Mouse (Mus musculus) lung, postnatal 25 days (tissue): ENCODE measurements around the gene Sdcbp2.
A peak's percentile ranks its signal among the peaks of the same experiment; 100 is the strongest.
"Not testable (repeated sequence)": the region's sequence is repeated elsewhere in the genome, so short reads cannot be mapped to it uniquely, and the experiment has no call there.

Experiments used
- DNase-seq: peaks from one replicate; pipeline ENCODE4 v3.0.0; 2022; ENCODE audit warnings: low spot score

Gene Sdcbp2

GRCm38 (mm10) chr2:151569452-151569851 is 3.0 kb upstream of the Sdcbp2 start:
- no peak for DNase-seq

DNA sequence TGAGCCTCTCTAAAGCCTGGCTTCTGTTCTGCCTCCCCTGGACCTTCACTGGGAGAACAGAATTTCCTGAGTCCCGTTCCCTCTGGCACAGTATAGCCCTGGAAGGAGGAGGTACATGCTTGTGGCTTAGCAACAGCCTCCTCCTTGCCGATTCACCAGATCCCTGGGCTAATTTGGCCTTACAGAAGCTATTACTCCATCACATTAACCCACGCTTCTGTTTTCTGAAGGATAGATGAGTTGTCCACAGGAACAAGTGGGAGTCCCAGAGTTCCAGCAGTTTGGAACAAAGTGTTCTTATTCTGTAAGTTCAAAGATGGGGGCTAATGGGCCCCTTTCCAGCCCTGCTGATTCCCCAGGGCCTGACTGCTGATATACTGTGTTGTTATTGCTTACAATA is 1.2 kb downstream of the Sdcbp2 start:
- no peak for DNase-seq

GRCm38 (mm10) chr2:151574607-151575006 is 2.2 kb downstream of the Sdcbp2 start:
- no peak for DNase-seq

DNA sequence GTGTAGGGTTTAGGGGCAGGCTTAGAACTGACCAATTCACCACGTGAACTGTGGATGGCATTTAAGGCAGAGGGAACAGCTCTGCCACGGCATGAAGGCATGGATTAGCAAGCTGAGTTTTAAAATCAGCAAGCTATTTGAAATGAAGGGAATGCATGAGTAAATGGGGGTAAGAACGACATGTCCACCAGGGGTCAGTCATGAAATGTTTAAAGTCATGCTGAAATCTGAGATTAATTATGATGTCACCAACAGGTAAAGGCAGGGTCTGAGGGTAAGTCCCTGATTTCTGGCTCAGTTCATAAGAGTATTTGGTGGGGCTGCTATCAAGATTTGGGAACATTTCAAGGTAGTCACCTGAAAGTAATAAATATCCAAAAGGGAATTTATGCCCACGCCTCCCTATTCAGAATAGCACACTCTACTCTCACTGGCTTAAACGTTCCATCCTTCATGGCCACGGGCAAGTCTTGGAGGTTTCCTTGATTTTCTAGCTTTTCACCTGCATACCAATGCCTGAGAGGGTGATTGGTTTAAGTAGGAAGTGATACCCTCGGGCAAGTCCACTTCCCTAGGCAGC is 2.8 kb downstream of the Sdcbp2 start:
- peak; percentile 59 for DNase-seq

- DNase-seq, result peak; percentile 86
Observed at GRCm38 (mm10) chr2:151575699-151576389, 3.4 kb downstream of the Sdcbp2 start.

DNA sequence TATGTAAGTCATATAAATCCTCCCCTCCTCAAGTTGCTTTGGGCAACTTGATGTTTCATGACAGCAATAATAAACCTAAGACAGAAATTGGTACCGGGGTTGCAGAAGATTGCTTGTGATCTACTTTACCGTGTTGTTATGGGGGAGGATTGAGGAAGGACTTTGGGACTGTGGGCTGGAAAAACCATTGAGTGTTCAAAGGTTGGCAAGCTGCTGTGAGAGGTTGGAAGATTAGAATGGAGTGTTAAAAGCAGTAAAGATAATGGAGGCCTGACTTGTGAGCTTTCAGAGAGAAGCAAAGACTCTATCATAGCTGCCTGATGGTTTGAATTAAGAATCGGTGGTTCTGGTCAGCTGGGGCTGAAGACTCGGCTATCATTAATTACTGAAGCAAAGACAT is 6.8 kb downstream of the Sdcbp2 start:
- DNase-seq, result no peak

DNA sequence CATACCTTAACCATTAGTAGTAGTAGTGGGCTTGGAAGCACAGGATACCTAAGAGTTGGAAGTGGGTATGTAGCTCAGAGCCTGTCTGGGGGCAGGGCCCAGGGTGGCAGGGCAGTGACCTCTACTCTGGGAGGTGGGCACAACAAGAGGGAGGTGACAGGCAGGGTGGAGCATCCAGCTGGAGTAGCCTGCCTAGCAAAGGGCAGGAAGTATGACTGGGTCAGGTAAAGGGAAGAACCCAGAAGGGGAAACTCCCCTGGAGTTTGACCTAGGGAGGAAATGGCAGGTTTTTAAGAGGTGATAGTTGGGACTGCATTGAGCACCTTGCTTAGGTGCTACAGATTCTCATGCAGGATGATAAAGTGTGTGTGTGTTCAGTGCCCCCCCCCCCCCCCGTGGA is 8.5 kb downstream of the Sdcbp2 start:
- DNase-seq, result no peak

GRCm38 (mm10) chr2:151585934-151586333 is 13.5 kb downstream of the Sdcbp2 start:
- no peak for DNase-seq

DNA sequence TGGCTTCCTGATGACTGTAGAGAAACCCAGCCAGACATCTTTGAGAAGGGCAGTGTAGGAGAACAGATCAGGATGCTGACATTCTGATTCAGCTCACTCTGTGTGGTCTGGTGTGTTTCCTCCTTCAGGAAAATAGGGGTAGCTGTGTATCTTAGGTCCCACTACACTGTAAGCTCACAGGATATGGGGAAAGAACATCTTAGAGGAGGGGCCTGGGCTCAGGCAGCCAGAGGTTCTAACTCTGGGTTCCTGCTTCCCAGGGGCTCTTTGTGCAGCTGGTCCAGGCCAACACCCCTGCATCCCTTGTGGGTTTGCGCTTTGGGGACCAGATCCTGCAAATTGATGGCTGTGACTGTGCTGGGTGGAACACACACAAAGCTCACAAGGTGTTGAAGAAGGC is 14.4 kb downstream of the Sdcbp2 start:
- no peak for DNase-seq

DNA sequence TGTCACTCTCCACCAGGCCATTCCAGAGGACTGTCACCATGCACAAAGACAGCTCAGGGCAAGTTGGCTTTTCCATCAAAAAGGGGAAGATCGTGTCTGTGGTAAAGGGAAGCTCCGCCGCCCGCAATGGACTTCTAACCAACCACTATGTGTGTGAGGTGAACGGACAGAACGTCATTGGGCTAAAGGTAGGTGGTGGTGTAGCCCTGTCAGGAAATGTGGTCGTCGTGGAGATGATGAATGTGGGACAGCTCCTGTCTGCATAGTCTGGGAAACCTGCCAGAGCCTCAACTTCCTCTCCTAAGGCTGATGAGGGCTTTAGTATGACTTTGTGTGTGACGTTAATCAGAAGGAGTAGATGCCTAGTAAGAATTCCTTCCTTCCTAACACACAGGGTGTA is 14.9 kb downstream of the Sdcbp2 start:
- peak; percentile 12 for DNase-seq

- no peak for DNase-seq
Observed at GRCm38 (mm10) chr2:151598068-151598467, 25.6 kb downstream of the Sdcbp2 start.

GRCm38 (mm10) chr2:151602106-151602505 is 29.7 kb downstream of the Sdcbp2 start:
- DNase-seq, result no peak

GRCm38 (mm10) chr2:151603630-151604029 is 31.2 kb downstream of the Sdcbp2 start:
- no peak for DNase-seq

GRCm38 (mm10) chr2:151605437-151605987 is 33.1 kb downstream of the Sdcbp2 start:
- DNase-seq, result peak; percentile 43

DNA sequence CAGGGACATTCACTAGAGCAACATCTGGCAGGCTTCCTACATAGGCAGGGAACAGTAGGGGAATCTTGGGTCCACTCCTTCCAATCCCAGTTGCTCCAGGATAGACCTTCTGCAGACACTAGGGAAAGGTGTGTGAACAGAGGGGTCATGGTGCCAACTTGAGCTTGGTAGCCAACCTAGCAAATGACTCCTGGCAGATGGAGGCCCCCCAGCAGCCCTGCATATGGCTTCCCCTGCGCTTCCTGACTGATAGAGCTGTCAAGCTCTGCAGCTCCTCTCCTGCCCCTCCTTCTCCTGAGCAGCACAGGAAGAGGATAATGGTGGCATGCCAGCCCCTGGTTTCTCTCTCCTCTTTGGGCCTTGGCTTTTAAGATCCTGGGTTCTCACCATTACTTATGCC is 36.0 kb downstream of the Sdcbp2 start:
- no peak for DNase-seq

- no peak for DNase-seq
Observed at GRCm38 (mm10) chr2:151609974-151610373, 37.6 kb downstream of the Sdcbp2 start.

- DNase-seq, result not testable (repeated sequence)
Observed at GRCm38 (mm10) chr2:151615779-151616178, 43.4 kb downstream of the Sdcbp2 start.

- peak; percentile 18 for DNase-seq
Observed at GRCm38 (mm10) chr2:151616551-151617329, 44.3 kb downstream of the Sdcbp2 start.

DNA sequence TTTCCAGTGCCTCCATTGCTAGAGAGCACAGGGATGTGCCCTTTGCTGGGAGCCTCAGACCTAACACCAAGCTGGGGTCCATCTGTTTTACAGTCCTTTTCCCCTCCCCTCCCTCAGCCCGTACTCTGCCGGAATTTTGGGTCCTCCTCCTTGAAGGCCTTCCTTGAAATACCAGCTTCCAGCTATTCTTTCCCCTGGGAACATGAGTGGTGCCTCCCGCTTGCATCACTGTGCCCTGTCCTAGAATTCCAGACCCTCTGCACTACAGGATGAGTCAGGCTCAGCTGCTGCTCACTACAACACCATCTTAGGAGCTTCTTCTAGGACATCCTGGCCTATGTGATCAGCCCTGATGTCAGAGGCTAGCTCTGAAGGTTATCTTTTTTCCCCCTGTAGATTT is 51.4 kb downstream of the Sdcbp2 start:
- DNase-seq, result no peak

DNA sequence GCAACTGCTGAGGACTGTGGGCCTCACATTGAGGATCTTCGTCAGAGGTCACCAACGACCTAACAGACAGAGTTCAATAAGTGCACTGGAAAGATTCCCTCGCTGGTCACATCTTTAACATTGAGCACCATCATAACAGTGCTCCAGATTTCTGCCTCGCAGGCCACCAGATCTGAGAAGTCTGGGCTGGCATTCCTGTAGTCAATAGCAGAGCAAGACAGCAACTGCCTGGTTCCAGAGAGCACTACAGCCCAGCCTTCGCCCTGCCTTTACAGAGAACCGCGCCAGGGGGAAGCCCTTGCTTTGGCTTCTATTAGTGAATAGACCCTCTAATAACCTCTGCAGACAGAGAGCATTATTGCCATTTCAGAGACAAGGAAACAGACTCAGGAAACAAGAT is 53.9 kb downstream of the Sdcbp2 start:
- no peak for DNase-seq

- DNase-seq, result no peak
Observed at GRCm38 (mm10) chr2:151628011-151628410, 55.6 kb downstream of the Sdcbp2 start.

DNA sequence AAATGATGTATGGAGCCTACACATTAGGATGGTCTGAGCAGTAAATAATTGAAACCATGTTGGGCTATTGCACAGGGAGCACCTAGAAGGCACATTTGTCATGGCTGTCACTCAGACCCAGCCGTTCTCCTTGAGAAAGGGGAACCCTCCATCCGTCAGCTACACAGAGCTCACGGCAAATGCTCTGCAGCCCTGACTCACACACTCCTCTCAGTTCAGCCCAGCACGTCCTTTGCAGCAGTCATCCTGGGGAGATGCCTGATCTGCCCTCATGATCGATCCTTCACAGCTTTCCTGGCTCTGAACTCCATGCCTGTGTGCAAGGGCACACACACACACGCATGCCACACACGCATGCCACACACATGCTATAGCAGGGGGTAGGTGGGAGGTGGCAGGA is 56.9 kb downstream of the Sdcbp2 start:
- no peak for DNase-seq
